Mouse (Mus musculus) kidney, adult 2 months (tissue): Measurements from ENCODE around the gene Atp8b3. TPM values are rescaled to one million over a fixed set of nuclear protein-coding genes. Genes with fewer than 3 reads are reported as not detected.
A peak's percentile ranks its signal among the peaks of the same experiment; 100 is the strongest.

Source experiments
- DNase-seq: peaks from one replicate; pipeline ENCODE4 v3.0.0; 2021
- H3K27ac ChIP-seq: fragments of 200-500 bp; 2 replicates; pipeline ENCODE4 v1.5.1; 2012; ENCODE audit warnings: low read depth, low read length, control low read depth, inconsistent platforms; ENCODE audit not compliant: insufficient read depth
- H3K27me3 ChIP-seq: fragments of 200-500 bp; replicated peaks from 2 replicates; pipeline ENCODE4 v1.6.1; 2012; ENCODE audit warnings: mild to moderate bottlenecking, moderate library complexity, low read length, inconsistent platforms; ENCODE audit not compliant: control insufficient read depth, insufficient read depth
- H3K36me3 ChIP-seq: fragments of 200-500 bp; 2 replicates; pipeline ENCODE4 v1.6.1; 2012; ENCODE audit warnings: mild to moderate bottlenecking, moderate library complexity, low read length, inconsistent platforms; ENCODE audit not compliant: control insufficient read depth, insufficient read depth
- H3K4me1 ChIP-seq: fragments of 200-500 bp; 2 replicates; pipeline ENCODE4 v1.6.1; 2011; ENCODE audit warnings: low read length; ENCODE audit not compliant: control insufficient read depth, insufficient read depth
- H3K4me3 ChIP-seq: fragments of 200-500 bp; 2 replicates; pipeline ENCODE4 v1.5.1; 2011; ENCODE audit warnings: mild to moderate bottlenecking, low read depth, low read length, control low read depth; ENCODE audit not compliant: insufficient read depth
- CTCF ChIP-seq: fragments of 200-500 bp; conservative IDR thresholded peaks from 2 replicates; pipeline ENCODE4 v1.5.1; 2011; ENCODE audit warnings: low read depth, mild to moderate bottlenecking, control low read depth, low read length, moderate library complexity, mixed read lengths; ENCODE audit not compliant: insufficient read depth, insufficient read length
- POLR2A ChIP-seq: fragments of 200-500 bp; IDR thresholded peaks from one replicate; pipeline ENCODE4 v1.6.1; 2011; ENCODE audit warnings: low read depth, low read length, control low read depth
- WGBS: fragments of 180-500 bp; shearing (Covaris S2); methylation state at CpG from one replicate; pipeline ENCODE4 v1.1.7; 2018; 5-methylcytosine and 5-hydroxymethylcytosine counted together
- polyA plus RNA-seq: library from polyadenylated mRNA; depleted of rRNA; stranded (reverse); fragments of >200 nt; gene quantifications from 2 replicates; pipeline ENCODE4 v1.2.3, GENCODE M21; 2012

The Atp8b3 gene
- polyA plus RNA-seq, 1 experiment = 0.17 TPM

DNA sequence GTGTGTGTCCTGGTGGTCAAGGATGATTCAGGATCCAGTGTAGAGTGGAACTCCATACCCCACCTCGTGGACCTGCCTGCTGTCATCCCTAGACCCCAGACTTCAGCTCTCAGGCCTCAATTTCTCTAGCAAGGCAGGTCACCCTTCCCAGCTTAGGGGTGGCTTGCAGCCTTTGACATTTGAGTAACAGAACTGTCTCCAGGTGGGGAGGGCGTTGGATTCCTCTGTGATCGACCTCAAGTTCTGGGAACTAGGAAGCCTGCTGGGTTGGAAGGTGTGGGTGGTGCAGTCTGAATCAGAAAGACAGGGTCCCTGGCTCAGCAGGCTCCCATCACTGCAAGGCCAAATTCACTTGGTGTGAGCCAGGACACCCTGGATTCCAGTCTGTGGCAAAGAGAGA lies 36.0 kb upstream of the Atp8b3 start:
- Histone ChIP-seq H3K4me1 (peaks cover 14% of the 10 kb centered on the region), H3K27ac (no peak overlapping the region)

GRCm38 (mm10) chr10:80573944-80574343 lies 35.0 kb upstream of the Atp8b3 start:
- Histone ChIP-seq H3K36me3 (no peaks in the 10 kb centered on the region), H3K4me3 (no peak overlapping the region), H3K4me1 (peaks cover 9% of the 10 kb centered on the region), H3K27ac (no peak overlapping the region), H3K27me3 (no peaks in the 10 kb centered on the region)
- TF ChIP-seq CTCF = no peak
- no peak for TF ChIP-seq POLR2A
- WGBS = 67% methylated on average over 9 of the region's 9 CpGs
- no peak for DNase-seq

More for the DNA sequence above, 36.0 kb upstream of the Atp8b3 start:
- TF ChIP-seq CTCF = no peak
- TF ChIP-seq POLR2A = no peak
- Histone ChIP-seq H3K36me3 (no peaks in the 10 kb centered on the region), H3K27me3 (no peaks in the 10 kb centered on the region), H3K4me3 (no peak overlapping the region)
- no peak for DNase-seq
- WGBS = 74% methylated on average over 3 of the region's 3 CpGs

DNA sequence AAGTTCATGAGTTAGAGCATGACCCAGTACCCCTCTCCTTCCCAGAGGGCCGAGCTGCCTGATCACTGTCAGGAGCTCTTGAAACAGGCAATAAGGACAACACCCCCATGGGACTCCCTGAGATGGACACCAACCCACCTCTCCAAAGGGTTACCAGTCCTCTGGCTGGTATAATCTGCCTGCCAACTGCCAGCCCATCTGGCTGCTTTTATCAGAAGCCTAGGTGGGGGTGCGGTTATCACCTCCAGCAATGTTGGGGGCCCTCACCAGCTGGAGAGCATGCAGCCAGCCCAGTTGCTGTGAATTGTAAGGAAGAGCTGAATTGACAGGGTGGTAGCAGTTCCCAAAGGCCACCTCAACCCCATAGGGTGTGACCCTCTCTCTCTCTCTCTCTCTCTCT lies 33.6 kb upstream of the Atp8b3 start:
- Histone ChIP-seq H3K4me1 (0 out of 2 replicates have a peak, but pooled peaks cover 6% of the 10 kb centered on the region), H3K36me3 (no peaks in the 10 kb centered on the region), H3K27ac (no peak overlapping the region), H3K4me3 (no peak overlapping the region), H3K27me3 (no peaks in the 10 kb centered on the region)
- TF ChIP-seq CTCF (no peak), POLR2A (no peak)
- WGBS = 92% methylated on average over 2 of the region's 2 CpGs
- no peak for DNase-seq

DNA sequence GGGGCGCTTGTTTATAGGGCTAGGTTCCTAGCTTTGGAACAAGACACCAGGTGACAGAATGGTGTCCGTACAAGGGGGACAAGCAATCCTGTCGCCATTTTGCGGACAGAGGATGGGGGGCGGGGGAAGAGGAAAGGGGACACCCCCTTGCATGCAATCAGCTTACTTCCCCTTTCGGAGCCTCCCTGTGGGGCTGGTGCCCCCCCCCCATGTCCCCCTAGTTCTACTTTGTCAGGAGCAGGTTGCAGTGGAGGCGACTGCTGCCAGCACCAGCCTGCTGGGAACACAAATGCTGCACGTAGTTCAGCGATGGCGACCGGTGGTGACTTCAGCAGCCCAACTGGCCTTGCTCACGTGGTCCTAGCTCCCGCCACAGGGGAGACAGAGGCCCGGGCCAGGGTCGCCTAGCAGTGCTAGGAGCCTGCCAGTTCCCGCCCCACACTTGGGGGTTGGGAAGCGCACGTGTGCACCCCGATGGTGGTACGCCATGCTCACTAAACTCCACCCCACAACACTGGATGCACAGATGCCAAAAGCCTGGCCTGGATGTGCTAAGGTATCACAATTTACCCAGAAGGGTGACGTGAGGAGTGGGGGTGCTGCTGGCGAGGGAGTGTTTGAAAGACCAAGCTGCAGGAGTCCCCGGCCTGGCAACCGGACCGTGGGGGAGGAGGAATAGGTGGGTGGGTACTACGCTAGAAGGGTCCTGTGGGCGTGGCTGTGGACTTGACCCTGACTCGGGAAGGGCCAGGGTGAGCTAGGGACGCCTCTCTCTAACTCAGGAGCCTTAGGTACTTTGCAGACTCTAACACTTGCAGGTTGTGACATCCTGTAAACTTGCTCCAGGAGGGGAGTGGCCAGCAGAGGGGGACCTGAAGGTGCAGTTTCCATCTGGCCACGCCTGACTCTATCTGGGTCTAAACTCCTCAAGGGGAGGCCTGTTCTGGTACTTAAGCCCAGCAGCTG lies 32.2 kb upstream of the Atp8b3 start:
- H3K27ac ChIP-seq = no peak overlapping the region
- no peaks in the 10 kb centered on the region for H3K36me3 ChIP-seq
- 0 out of 2 replicates have a peak, but pooled peaks cover 6% of the 10 kb centered on the region for H3K4me1 ChIP-seq
- DNase-seq = no peak
- H3K4me3 ChIP-seq = no peak overlapping the region
- WGBS = 44% methylated on average over 30 of the region's 30 CpGs
- no peak for TF ChIP-seq CTCF
- H3K27me3 ChIP-seq = no peaks in the 10 kb centered on the region

DNA sequence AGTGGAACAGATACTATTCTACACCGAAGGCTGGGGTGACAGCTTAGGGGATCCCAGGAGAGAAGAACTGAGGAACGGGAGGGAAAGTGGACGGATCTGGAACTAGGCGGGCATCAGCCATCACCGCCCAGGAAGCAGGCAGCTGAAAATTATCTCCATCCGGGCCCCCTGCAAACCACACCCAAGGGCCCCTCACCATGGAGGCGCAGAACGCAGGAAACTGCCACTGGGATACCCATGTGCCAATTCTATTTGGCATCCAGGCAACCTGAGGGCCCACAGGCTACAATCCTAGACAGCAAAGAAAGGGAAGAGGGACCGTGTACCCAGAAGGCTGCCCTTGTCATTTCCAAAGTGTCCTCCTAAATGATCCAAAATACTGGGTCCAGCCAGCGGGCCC lies 31.5 kb upstream of the Atp8b3 start:
- H3K4me3 ChIP-seq = no peak overlapping the region
- H3K4me1 ChIP-seq = 0 out of 2 replicates have a peak, but pooled peaks cover 3% of the 10 kb centered on the region
- 88% methylated on average over 10 of the region's 10 CpGs for WGBS
- DNase-seq = no peak
- no peak overlapping the region for H3K27ac ChIP-seq
- no peaks in the 10 kb centered on the region for H3K27me3 ChIP-seq
- TF ChIP-seq POLR2A = no peak
- TF ChIP-seq CTCF = no peak
- H3K36me3 ChIP-seq = no peaks in the 10 kb centered on the region

DNA sequence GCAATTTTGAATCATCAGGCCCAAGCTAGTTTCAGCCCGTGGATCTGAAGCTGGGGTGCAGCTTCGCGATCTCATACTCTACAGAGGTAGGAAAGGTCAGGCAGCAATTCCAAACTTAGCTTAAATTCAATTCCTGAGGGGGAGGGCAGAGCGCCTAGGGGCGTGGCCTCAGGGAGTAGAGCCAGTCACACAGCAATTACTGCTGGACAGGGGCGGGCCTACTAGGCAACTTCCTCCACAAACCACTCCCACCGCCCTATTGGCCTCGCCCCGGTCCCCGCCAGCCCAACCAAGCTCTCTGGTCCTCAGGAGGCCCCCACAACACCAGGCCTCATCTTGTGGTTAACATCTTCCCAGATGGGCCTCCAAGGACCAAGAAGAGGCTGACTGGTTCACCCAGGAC lies 30.7 kb upstream of the Atp8b3 start:
- peak; percentile 83 for DNase-seq
- WGBS = 39% methylated on average over 10 of the region's 10 CpGs
- Histone ChIP-seq H3K36me3 (no peaks in the 10 kb centered on the region), H3K27ac (no peak overlapping the region), H3K27me3 (no peaks in the 10 kb centered on the region), H3K4me3 (no peak overlapping the region), H3K4me1 (0 out of 2 replicates have a peak, but pooled peaks cover 3% of the 10 kb centered on the region)
- TF ChIP-seq CTCF (no peak), POLR2A (no peak)

- H3K36me3 ChIP-seq = no peaks in the 10 kb centered on the region
- no peaks in the 10 kb centered on the region for H3K27me3 ChIP-seq
- WGBS = 87% methylated on average over 29 of the region's 29 CpGs
- no peak for DNase-seq
- no peak overlapping the region for H3K27ac ChIP-seq
- H3K4me3 ChIP-seq = no peak overlapping the region
- 0 out of 2 replicates have a peak, but pooled peaks cover 3% of the 10 kb centered on the region for H3K4me1 ChIP-seq
- TF ChIP-seq CTCF (no peak), POLR2A (no peak)
Measured at GRCm38 (mm10) chr10:80568876-80569275, 30.0 kb upstream of the Atp8b3 start.
